Mouse (Mus musculus): Measurements from ENCODE around the gene Clic3. TPM values are rescaled to one million over a fixed set of nuclear protein-coding genes. Genes with fewer than 3 reads are reported as not detected.

Gene Clic3
- polyA plus RNA-seq, 1 experiment, result not detected

- 4% methylated on average over 5 of the region's 5 CpGs for WGBS
- no peak for TF ChIP-seq POLR2A (IDR thresholded peaks at IDR 0.05; ENCODE audit: borderline replicate concordance, control insufficient read depth, low read depth, low read length)
- TF ChIP-seq CTCF (IDR thresholded peaks at IDR 0.05; ENCODE audit: control insufficient read depth, insufficient read depth, low read length), result peak; percentile 91
- Histone ChIP-seq H3K4me1 (ENCODE audit: control insufficient read depth, insufficient read depth, low read length) (no peaks in the 10 kb centered on the region; the same call in 1 of the 2 replicates), H3K4me3 (replicated peaks; ENCODE audit: control insufficient read depth, low read depth, low read length) (no peak overlapping the region), H3K27ac (ENCODE audit: control insufficient read depth, insufficient read depth, low read depth, low read length, poor library complexity) (peak overlapping the region; percentile 57)
Observed at GRCm38 (mm10) chr2:25426721-25427191, 29.9 kb upstream of the Clic3 start.

GRCm38 (mm10) chr2:25427256-25427655 lies 29.4 kb upstream of the Clic3 start:
- 65% methylated on average over 5 of the region's 5 CpGs for WGBS
- TF ChIP-seq POLR2A (IDR thresholded peaks at IDR 0.05; ENCODE audit: borderline replicate concordance, control insufficient read depth, low read depth, low read length), result no peak
- TF ChIP-seq CTCF (IDR thresholded peaks at IDR 0.05; ENCODE audit: control insufficient read depth, insufficient read depth, low read length), result no peak

GRCm38 (mm10) chr2:25428442-25429236 lies 28.0 kb upstream of the Clic3 start, which contains the start of gene Abca2:
Gene Abca2, plus strand, starts transcription at chr2:25428703.
- under 1% methylated on average over 89 of the region's 89 CpGs for WGBS
- H3K4me1 ChIP-seq (ENCODE audit: control insufficient read depth, insufficient read depth, low read length), result no peaks in the 10 kb centered on the region; the same call in 1 of the 2 replicates
- peak within 1 kb of the TSS; percentile 0; the same call in 1 of the 2 replicates for H3K27ac ChIP-seq (ENCODE audit: control insufficient read depth, insufficient read depth, low read depth, low read length, poor library complexity)
- peak; percentile 46; the same call in 1 of the 2 replicates for TF ChIP-seq POLR2A (IDR thresholded peaks at IDR 0.05; ENCODE audit: borderline replicate concordance, control insufficient read depth, low read depth, low read length)
- TF ChIP-seq CTCF (IDR thresholded peaks at IDR 0.05; ENCODE audit: control insufficient read depth, insufficient read depth, low read length), result peak; percentile 83
- H3K4me3 ChIP-seq (replicated peaks; ENCODE audit: control insufficient read depth, low read depth, low read length), result peak within 1 kb of the TSS; percentile 26

More at GRCm38 (mm10) chr2:25427256-25427655, 29.4 kb upstream of the Clic3 start:
- Histone ChIP-seq H3K27ac (ENCODE audit: control insufficient read depth, insufficient read depth, low read depth, low read length, poor library complexity) (no peak overlapping the region), H3K4me1 (ENCODE audit: control insufficient read depth, insufficient read depth, low read length) (no peaks in the 10 kb centered on the region; the same call in 1 of the 2 replicates), H3K4me3 (replicated peaks; ENCODE audit: control insufficient read depth, low read depth, low read length) (no peak overlapping the region)

GRCm38 (mm10) chr2:25429435-25430180 lies 27.0 kb upstream of the Clic3 start:
- H3K27ac ChIP-seq (ENCODE audit: control insufficient read depth, insufficient read depth, low read depth, low read length, poor library complexity), result no peak overlapping the region
- TF ChIP-seq CTCF (IDR thresholded peaks at IDR 0.05; ENCODE audit: control insufficient read depth, insufficient read depth, low read length) (no peak), POLR2A (IDR thresholded peaks at IDR 0.05; ENCODE audit: borderline replicate concordance, control insufficient read depth, low read depth, low read length) (no peak)
- no peaks in the 10 kb centered on the region; the same call in 1 of the 2 replicates for H3K4me1 ChIP-seq (ENCODE audit: control insufficient read depth, insufficient read depth, low read length)
- no peak overlapping the region for H3K4me3 ChIP-seq (replicated peaks; ENCODE audit: control insufficient read depth, low read depth, low read length)
- 56% methylated on average over 5 of the region's 5 CpGs for WGBS

GRCm38 (mm10) chr2:25430395-25431233 lies 26.0 kb upstream of the Clic3 start:
- no peak overlapping the region for H3K27ac ChIP-seq (ENCODE audit: control insufficient read depth, insufficient read depth, low read depth, low read length, poor library complexity)
- H3K4me1 ChIP-seq (ENCODE audit: control insufficient read depth, insufficient read depth, low read length), result no peaks in the 10 kb centered on the region; the same call in 1 of the 2 replicates
- H3K4me3 ChIP-seq (replicated peaks; ENCODE audit: control insufficient read depth, low read depth, low read length), result no peak overlapping the region
- TF ChIP-seq CTCF (IDR thresholded peaks at IDR 0.05; ENCODE audit: control insufficient read depth, insufficient read depth, low read length), result no peak
- TF ChIP-seq POLR2A (IDR thresholded peaks at IDR 0.05; ENCODE audit: borderline replicate concordance, control insufficient read depth, low read depth, low read length), result no peak
- WGBS, result 70% methylated on average over 17 of the region's 17 CpGs

- Histone ChIP-seq H3K27ac (ENCODE audit: control insufficient read depth, insufficient read depth, low read depth, low read length, poor library complexity) (no peak overlapping the region), H3K4me1 (ENCODE audit: control insufficient read depth, insufficient read depth, low read length) (no peaks in the 10 kb centered on the region; the same call in 1 of the 2 replicates), H3K4me3 (replicated peaks; ENCODE audit: control insufficient read depth, low read depth, low read length) (no peak overlapping the region)
- WGBS, result 89% methylated on average over 6 of the region's 6 CpGs
- no peak for TF ChIP-seq CTCF (IDR thresholded peaks at IDR 0.05; ENCODE audit: control insufficient read depth, insufficient read depth, low read length)
- TF ChIP-seq POLR2A (IDR thresholded peaks at IDR 0.05; ENCODE audit: borderline replicate concordance, control insufficient read depth, low read depth, low read length), result no peak
Observed at GRCm38 (mm10) chr2:25431308-25431855, 25.3 kb upstream of the Clic3 start.

GRCm38 (mm10) chr2:25432326-25433098 lies 24.1 kb upstream of the Clic3 start:
- Histone ChIP-seq H3K4me3 (replicated peaks; ENCODE audit: control insufficient read depth, low read depth, low read length) (no peak overlapping the region), H3K4me1 (ENCODE audit: control insufficient read depth, insufficient read depth, low read length) (no peaks in the 10 kb centered on the region; the same call in 1 of the 2 replicates), H3K27ac (ENCODE audit: control insufficient read depth, insufficient read depth, low read depth, low read length, poor library complexity) (no peak overlapping the region)
- 71% methylated on average over 11 of the region's 11 CpGs for whole genome bisulfite sequencing
- TF ChIP-seq CTCF (IDR thresholded peaks at IDR 0.05; ENCODE audit: control insufficient read depth, insufficient read depth, low read length), result no peak
- TF ChIP-seq POLR2A (IDR thresholded peaks at IDR 0.05; ENCODE audit: borderline replicate concordance, control insufficient read depth, low read depth, low read length), result no peak

Data from bone marrow, adult 2 months (tissue).